Mouse (Mus musculus) megakaryocyte, embryonic 14.5 days (primary cell): ENCODE data around the gene Rpusd2. TPM values are rescaled to one million over a fixed set of nuclear protein-coding genes. Genes with fewer than 3 reads are reported as not detected.
A peak's percentile ranks its signal among the peaks of the same experiment; 100 is the strongest.

ENCODE experiments used
- H3K27me3 ChIP-seq: replicated peaks from 2 replicates; pipeline ENCODE3; 2012; ENCODE audit warnings: inconsistent platforms
- H3K36me3 ChIP-seq: replicated peaks from 2 replicates; pipeline ENCODE3; 2012; ENCODE audit warnings: low read length, inconsistent platforms, mixed read lengths
- H3K4me1 ChIP-seq: 2 replicates; pipeline ENCODE4 v1.6.1; 2012; ENCODE audit warnings: inconsistent platforms
- H3K4me3 ChIP-seq: replicated peaks from 2 replicates; pipeline ENCODE3; 2012; ENCODE audit warnings: moderate library complexity, mild to moderate bottlenecking, inconsistent platforms
- H3K9me3 ChIP-seq: 2 replicates; pipeline ENCODE4 v1.6.1; 2012; ENCODE audit warnings: inconsistent platforms
- FLI1 ChIP-seq: IDR thresholded peaks from 2 replicates; pipeline ENCODE4 v1.6.1; 2012; ENCODE audit warnings: low read length, inconsistent platforms, mixed read lengths
- GATA1 ChIP-seq: IDR thresholded peaks from 3 replicates; pipeline ENCODE4 v1.6.1; 2012; ENCODE audit warnings: mixed read lengths, low read length, inconsistent platforms, borderline replicate concordance
- polyA plus RNA-seq: library from polyadenylated mRNA; stranded (reverse); fragments of >175 nt; gene quantifications from 2 replicates; pipeline ENCODE4 v1.2.3, GENCODE M21; 2012; ENCODE audit warnings: low replicate concordance; ENCODE audit not compliant: insufficient read depth

The Rpusd2 gene
- polyA plus RNA-seq, 1 experiment = 0.67 TPM

DNA sequence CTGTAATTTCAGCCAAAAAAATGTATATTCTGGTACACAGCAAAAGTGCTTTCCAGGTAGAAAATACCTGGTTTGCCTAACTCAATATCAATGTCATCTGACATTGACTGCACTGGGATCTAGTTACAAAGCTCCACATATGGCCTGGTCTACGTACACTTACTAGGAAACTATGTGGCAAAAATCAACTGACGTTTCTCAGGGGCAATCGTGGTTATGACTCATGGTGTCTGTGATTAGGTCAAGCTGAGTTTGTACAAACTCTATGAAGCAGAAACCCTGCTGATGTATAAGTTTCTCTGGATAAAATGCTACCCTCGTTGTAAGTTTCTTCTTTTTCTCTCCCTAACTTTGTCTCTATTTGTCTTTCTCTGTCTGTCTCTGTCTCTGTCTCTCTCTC is 2.4 kb upstream of the Rpusd2 start:
- H3K9me3 ChIP-seq = no peaks in the 10 kb centered on the region
- H3K4me3 ChIP-seq = no peak overlapping the region
- peaks cover 55% of the 10 kb centered on the region for H3K4me1 ChIP-seq
- no peaks in the 10 kb centered on the region for H3K27me3 ChIP-seq
- TF ChIP-seq GATA1 (no peak), FLI1 (no peak)
- H3K36me3 ChIP-seq = peaks cover 8% of the 10 kb centered on the region

DNA sequence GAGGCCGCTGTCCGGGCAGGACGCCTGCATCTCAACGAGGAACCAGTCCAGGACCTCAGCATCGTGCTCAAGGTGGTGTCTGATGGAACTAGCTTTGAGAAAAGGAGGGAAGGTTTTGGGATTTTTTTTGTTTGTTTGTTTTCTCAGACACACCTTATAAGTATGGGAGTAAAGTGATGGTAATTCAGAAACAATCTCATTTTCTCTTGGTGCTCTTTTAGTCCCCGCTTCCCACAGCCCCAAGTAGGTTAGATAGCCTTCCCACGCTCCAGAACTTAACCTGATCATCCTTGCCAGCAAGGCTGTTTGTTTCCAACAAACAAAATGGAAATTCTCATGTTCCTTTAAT is 781 bp downstream of the Rpusd2 start:
- Histone ChIP-seq H3K36me3 (peaks cover 33% of the 10 kb centered on the region), H3K9me3 (no peaks in the 10 kb centered on the region), H3K27me3 (no peaks in the 10 kb centered on the region), H3K4me3 (peak overlapping the region; percentile 96), H3K4me1 (peaks cover 43% of the 10 kb centered on the region)
- no peak for TF ChIP-seq GATA1
- no peak for TF ChIP-seq FLI1

DNA sequence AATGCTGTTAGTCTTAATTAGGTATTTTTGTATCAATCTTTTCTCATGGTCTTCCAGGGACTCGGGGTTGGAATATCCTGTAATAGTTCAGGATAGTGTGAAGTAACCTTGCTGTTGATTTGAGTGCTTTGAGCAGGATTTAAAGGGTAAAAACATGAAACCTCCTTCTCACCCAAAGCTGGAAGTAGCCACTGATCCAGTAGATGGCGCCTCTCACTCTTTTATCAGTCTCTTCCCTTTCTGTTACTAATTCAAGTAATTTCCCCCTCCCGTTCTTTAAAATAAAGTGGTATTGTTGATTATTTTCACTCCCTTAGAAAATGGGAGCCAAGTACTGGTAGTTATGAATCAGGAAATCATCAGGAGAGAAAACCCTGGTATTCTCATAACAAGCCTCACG is 6.3 kb downstream of the Rpusd2 start:
- Histone ChIP-seq H3K4me1 (peaks cover 20% of the 10 kb centered on the region), H3K9me3 (no peaks in the 10 kb centered on the region), H3K27me3 (no peaks in the 10 kb centered on the region), H3K36me3 (peaks cover 35% of the 10 kb centered on the region), H3K4me3 (no peak overlapping the region)
- TF ChIP-seq GATA1 = no peak
- TF ChIP-seq FLI1 = no peak

DNA sequence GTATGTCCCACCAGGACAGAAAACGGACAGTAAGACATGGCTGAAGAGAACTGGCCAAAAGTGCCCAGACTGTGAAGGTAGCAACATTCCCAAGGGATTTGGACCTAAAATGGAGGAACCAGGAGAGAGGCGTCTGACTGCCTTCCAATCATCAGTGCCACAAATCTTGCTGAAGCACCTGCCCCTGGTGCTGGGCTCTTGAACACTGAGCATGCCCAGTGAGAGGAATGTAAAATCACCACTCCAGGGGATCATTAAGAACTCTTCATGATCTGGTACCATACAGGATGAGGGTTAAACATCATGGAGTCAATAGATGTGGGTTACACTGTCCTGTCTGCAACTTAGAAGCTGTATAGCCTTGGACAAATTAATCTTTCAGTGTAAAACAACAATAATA is 10.6 kb downstream of the Rpusd2 start:
- no peaks in the 10 kb centered on the region for H3K27me3 ChIP-seq
- peaks cover 23% of the 10 kb centered on the region for H3K4me1 ChIP-seq
- no peaks in the 10 kb centered on the region for H3K9me3 ChIP-seq
- no peak for TF ChIP-seq FLI1
- no peak for TF ChIP-seq GATA1
- H3K4me3 ChIP-seq = no peak overlapping the region
- H3K36me3 ChIP-seq = peaks cover 2% of the 10 kb centered on the region

DNA sequence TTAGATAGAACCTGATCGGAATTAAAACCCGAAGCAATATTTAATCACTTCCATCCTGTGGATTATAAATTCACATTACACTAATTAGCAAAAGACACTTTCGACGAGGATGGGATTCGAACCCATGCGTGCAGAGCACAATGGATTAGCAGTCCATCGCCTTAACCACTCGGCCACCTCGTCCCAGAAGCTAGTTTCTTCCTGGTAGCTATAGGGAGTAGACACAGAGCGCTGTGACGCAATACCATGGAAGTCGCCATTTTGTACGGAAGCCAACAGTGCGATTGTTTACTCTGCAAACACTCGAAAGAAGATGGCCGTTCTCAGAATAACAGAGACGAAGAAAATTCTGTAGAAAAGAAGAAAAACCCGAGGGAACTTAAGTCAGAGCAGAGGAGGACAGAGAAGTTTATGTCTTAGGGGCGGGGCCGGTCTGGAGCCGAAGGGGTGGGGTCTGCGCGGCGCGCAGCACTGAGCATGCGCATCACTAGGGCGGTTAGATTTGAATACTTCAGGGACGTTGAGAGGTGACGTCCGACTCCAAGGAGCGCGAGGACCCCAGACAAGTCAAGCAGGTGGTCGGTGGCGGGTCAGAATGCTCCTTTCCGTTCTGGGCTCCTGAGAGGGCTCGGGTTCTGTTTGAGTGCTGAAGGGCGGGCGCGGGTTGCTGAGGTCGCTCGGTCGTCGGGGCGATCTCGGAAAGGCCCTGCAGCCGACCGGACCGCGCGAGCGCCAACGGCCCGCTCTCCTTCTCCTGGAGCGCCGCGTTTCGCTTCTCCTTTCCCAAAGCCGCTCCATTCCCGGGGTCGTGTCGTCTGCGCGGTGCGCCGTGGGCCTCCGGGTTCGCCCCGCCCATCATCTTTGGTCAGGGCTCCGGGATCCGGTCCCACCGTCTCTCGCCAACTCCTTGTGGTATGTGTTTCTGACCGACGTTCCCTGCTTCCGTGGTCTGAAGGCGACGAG is 12.3 kb downstream of the Rpusd2 start, which contains the start of gene Knl1:
Knl1 (plus strand) TSS at position 471 of the 963 bp plus-strand sequence.
- H3K4me3 ChIP-seq = peak within 1 kb of the TSS; percentile 98
- H3K4me1 ChIP-seq = peaks cover 31% of the 10 kb centered on the region
- TF ChIP-seq GATA1 (no peak), FLI1 (no peak)
- H3K36me3 ChIP-seq = peaks cover 8% of the 10 kb centered on the region
- no peaks in the 10 kb centered on the region for H3K9me3 ChIP-seq
- H3K27me3 ChIP-seq = no peaks in the 10 kb centered on the region

DNA sequence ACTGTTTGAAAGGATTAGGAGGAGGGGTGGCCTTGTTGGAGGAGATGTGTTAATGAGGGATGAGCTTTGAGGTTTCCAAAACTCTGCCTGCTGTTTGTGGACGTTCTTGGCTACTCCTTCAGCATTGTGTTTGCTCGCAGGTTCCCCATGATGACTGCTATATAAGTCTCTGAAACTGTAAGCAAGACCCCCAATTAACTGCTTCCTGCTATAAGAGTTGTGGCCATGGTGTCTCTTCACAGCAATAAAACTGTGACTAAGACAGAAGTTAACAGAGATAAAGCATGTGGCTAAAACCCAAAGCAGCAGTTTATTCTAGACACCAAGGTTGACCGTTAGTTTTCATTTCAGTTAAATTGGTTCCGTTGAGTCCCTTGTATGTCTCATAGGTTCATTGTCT is 13.3 kb downstream of the Rpusd2 start:
- peak overlapping the region; percentile 98 for H3K4me3 ChIP-seq
- no peak for TF ChIP-seq FLI1
- TF ChIP-seq GATA1 = no peak
- peaks cover 10% of the 10 kb centered on the region for H3K36me3 ChIP-seq
- no peaks in the 10 kb centered on the region for H3K9me3 ChIP-seq
- H3K4me1 ChIP-seq = peaks cover 36% of the 10 kb centered on the region
- H3K27me3 ChIP-seq = no peaks in the 10 kb centered on the region

DNA sequence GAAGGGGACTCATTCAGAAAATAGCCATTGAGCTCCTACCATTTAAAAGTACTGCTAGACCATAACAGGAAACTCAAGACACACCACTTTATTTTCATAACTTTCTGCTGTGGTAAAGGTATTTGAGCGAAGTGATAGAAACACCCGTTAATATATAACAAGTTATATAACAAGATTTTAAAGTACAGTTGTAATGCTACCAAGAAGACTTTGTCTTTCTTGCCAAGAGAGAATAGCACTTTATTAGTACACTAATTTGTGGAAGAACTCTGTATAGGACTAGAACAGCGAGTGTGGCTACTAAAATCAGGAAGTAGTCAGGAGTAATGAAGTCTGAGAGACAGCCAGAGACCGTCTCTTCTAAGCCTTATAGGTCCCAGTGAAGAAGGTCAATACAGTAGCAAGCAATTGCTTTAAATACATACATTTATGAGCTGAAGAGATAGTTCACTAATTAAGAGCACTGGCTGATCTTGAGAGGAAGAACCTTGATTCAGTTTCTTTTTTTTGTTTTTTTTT is 15.6 kb downstream of the Rpusd2 start:
- Histone ChIP-seq H3K4me3 (no peak overlapping the region), H3K36me3 (peaks cover 10% of the 10 kb centered on the region), H3K9me3 (no peaks in the 10 kb centered on the region), H3K4me1 (peaks cover 40% of the 10 kb centered on the region), H3K27me3 (no peaks in the 10 kb centered on the region)
- TF ChIP-seq FLI1 (no peak), GATA1 (no peak)

DNA sequence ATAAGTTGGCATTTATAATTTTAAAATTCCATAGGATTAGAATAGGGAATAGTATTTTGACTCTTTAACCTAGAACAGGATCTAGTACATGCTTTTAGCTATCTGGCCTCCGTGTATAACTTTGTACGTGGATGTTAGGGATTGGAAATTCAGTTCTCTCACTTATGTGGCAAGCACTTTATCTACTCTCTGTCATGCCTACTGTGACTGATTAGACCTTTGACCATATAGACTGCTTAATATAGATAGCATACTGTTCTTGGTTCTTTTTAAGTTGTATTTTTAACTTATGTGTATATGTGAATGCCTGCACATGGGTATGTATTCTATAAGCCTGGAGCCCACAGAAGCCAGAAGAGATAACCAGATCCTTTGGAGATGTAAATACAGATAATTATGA is 25.5 kb downstream of the Rpusd2 start:
- TF ChIP-seq FLI1 = no peak
- no peak for TF ChIP-seq GATA1
- H3K9me3 ChIP-seq = no peaks in the 10 kb centered on the region
- peaks cover 59% of the 10 kb centered on the region for H3K36me3 ChIP-seq

DNA sequence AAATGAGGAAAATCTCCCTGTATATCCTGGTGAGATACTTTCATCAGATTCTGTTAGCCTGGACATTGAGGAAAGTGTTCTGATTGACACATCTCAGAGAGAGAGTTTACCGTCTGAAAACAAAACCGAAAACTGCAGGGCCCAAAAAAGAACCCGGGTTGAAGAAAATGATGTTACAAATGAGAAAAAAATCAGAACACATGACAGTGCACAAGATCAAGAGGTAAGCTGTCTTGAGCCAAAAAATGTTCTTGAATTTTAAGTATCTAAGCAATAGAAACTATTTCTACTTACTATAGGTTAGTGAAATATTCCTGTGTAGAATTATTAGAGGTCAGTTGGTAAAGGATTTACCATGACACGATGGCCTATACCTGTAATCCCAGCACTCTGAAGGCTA is 37.8 kb downstream of the Rpusd2 start:
- Histone ChIP-seq H3K27me3 (no peaks in the 10 kb centered on the region), H3K36me3 (peaks cover 75% of the 10 kb centered on the region), H3K9me3 (no peaks in the 10 kb centered on the region), H3K4me1 (no peaks in the 10 kb centered on the region), H3K4me3 (no peak overlapping the region)
- no peak for TF ChIP-seq GATA1

More for the DNA sequence above, 25.5 kb downstream of the Rpusd2 start:
- Histone ChIP-seq H3K4me1 (no peaks in the 10 kb centered on the region; the same call in 1 of the 2 replicates), H3K27me3 (no peaks in the 10 kb centered on the region), H3K4me3 (no peak overlapping the region)

DNA sequence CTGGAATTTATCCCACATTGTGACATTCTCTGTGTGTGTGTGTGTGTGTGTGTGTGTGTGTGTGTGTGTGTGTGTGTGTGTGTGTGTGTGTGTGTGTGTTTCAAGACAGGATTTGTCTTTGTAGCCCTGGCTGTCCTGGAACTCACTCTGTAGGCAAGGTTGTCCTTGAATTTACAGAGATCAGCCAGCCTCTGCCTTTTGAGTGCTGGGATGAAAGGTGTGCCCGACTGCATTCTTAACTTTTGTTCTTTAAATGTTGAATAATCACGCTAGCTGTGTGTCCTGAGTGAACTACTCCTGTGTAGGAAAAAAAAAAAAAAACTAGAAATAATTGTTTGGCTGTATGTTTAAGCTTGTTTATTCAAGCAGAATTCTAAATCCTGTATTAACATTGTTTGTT is 51.6 kb downstream of the Rpusd2 start:
- Histone ChIP-seq H3K4me3 (no peak overlapping the region), H3K36me3 (peaks cover 85% of the 10 kb centered on the region), H3K27me3 (no peaks in the 10 kb centered on the region), H3K4me1 (no peaks in the 10 kb centered on the region), H3K9me3 (no peaks in the 10 kb centered on the region)
- TF ChIP-seq FLI1 (no peak), GATA1 (no peak)

Other genes with a start within 250 kb of the Rpusd2 start
- 48.4 and 154 TPM in 2 replicates for gene Knstrn, start 220.8 kb upstream of the Rpusd2 start, polyA plus RNA-seq
- gene Ivd, start 172.8 kb upstream of the Rpusd2 start, polyA plus RNA-seq = 2.1 and 3.2 TPM in 2 replicates
- gene Bahd1, start 134.4 kb upstream of the Rpusd2 start, polyA plus RNA-seq = 11.5 and 14.8 TPM in 2 replicates
- gene Chst14, start 108.3 kb upstream of the Rpusd2 start, polyA plus RNA-seq = 0.81 and 2.1 TPM in 2 replicates
- gene Ccdc32, start 5.4 kb upstream of the Rpusd2 start, polyA plus RNA-seq = 11.1 and 12.4 TPM in 2 replicates
- gene Knl1, start 12.3 kb downstream of the Rpusd2 start, polyA plus RNA-seq = 0.47 and 1.4 TPM in 2 replicates
- 6.1 and 6.4 TPM in 2 replicates for gene Rad51, start 78.0 kb downstream of the Rpusd2 start, polyA plus RNA-seq
- gene Rmdn3, start 122.2 kb downstream of the Rpusd2 start, polyA plus RNA-seq = 4.6 and 12.9 TPM in 2 replicates
- 31.5 and 35.5 TPM in 2 replicates for gene Gchfr, start 133.0 kb downstream of the Rpusd2 start, polyA plus RNA-seq
- gene Gm14137, start 139.7 kb downstream of the Rpusd2 start, polyA plus RNA-seq = not detected in 2 replicates
- gene Zfyve19, start 173.8 kb downstream of the Rpusd2 start, polyA plus RNA-seq = 2.9 and 19.5 TPM in 2 replicates
- gene Dnajc17, start 174.0 kb downstream of the Rpusd2 start, polyA plus RNA-seq = 2.4 and 23.7 TPM in 2 replicates
- gene Ppp1r14d, start 195.1 kb downstream of the Rpusd2 start, polyA plus RNA-seq = not detected in 2 replicates
- not detected in 2 replicates for gene Spint1, start 202.6 kb downstream of the Rpusd2 start, polyA plus RNA-seq
- 1.9 TPM in 1 of 2 replicates, not detected in the other for gene Rhov, start 236.5 kb downstream of the Rpusd2 start, polyA plus RNA-seq